Mouse (Mus musculus) right cerebral cortex, postnatal 14 days (tissue): ENCODE results near the gene Gbp8.
"Not testable (repeated sequence)": the region's sequence is repeated elsewhere in the genome, so short reads cannot be mapped to it uniquely, and the experiment has no call there.

Experiments used
- DNase-seq: peaks from one replicate; pipeline ENCODE4 v3.0.0; 2022

Gbp8 gene

GRCm38 (mm10) chr5:105055279-105055678 lies 84.1 kb downstream of the Gbp8 start:
- no peak for DNase-seq

GRCm38 (mm10) chr5:105053471-105054169 lies 85.7 kb downstream of the Gbp8 start:
- DNase-seq, result not testable (repeated sequence)

GRCm38 (mm10) chr5:105032362-105032761 lies 107.0 kb downstream of the Gbp8 start:
- no peak for DNase-seq

GRCm38 (mm10) chr5:105012551-105012950 lies 126.8 kb downstream of the Gbp8 start:
- DNase-seq, result no peak

GRCm38 (mm10) chr5:105011570-105011969 lies 127.8 kb downstream of the Gbp8 start:
- DNase-seq, result no peak

GRCm38 (mm10) chr5:105010376-105010775 lies 129.0 kb downstream of the Gbp8 start:
- DNase-seq, result no peak

GRCm38 (mm10) chr5:104989411-104989810 lies 149.9 kb downstream of the Gbp8 start:
- DNase-seq, result no peak

GRCm38 (mm10) chr5:104988000-104988399 lies 151.3 kb downstream of the Gbp8 start:
- DNase-seq, result no peak

- peak; percentile 8 for DNase-seq
Observed at GRCm38 (mm10) chr5:104986706-104987105, 152.6 kb downstream of the Gbp8 start.

- DNase-seq, result no peak
Observed at GRCm38 (mm10) chr5:104982535-104982934, 156.8 kb downstream of the Gbp8 start, which contains the start of gene Abcg3. Gene Abcg3, minus strand, starts transcription at chr5:104982718.

- DNase-seq, result no peak
Observed at GRCm38 (mm10) chr5:104979040-104979513, 160.3 kb downstream of the Gbp8 start.
